Mouse (Mus musculus): ENCODE results near the gene Arhgap40. TPM values are rescaled to one million over a fixed set of nuclear protein-coding genes. Genes with fewer than 3 reads are reported as not detected.

Arhgap40 gene
- total and polyA plus RNA-seq, 3 experiments: not detected

DNA sequence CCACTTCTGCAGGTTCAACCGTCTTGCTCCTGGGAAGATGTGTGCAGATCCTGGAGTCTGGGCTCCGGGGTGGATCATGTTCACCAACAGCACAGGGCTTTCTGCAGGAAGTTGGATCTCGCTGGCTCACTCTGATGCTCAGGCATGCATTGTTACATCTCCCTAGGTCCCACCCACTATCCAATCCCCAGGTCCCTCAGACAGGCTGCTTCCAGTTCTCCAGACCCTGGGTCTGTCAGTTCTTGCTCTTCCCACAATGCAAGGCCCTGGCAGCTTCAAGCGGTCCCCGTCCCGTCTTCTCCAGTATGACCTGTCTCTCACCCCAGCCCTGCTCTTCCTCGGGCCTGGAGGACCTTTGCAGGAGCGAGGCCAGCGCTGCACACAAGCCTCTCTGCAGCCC, 48.2 kb downstream of the Arhgap40 start:
- dilution Hi-C loops (cut with MboI; ENCODE audit: extremely low pct_ligation_motif_present, extremely low pct_unique_long_range_greater_than_20kb, low sequenced_read_pairs): no loop called here

GRCm38 (mm10) chr2:158561371-158562144, 49.0 kb downstream of the Arhgap40 start:
- H3K4me3 ChIP-seq (replicated peaks in 1 of 3; ENCODE audit: low read depth in 2 of 3, low read length in 2 of 3, poor library complexity in 1 of 3): no peak overlapping the region
- in situ Hi-C loops (cut with MboI; ENCODE audit: low pct_ligation_motif_present, low pct_unique_long_range_greater_than_20kb, low sequenced_read_pairs) (no loop called here), dilution Hi-C loops (cut with MboI; ENCODE audit: extremely low pct_ligation_motif_present, extremely low pct_unique_long_range_greater_than_20kb, low sequenced_read_pairs) (no loop called here)
- H3K9me3 ChIP-seq (replicated peaks; ENCODE audit: low read length): peaks cover 14% of the 10 kb centered on the region
- DNase-seq (ENCODE audit: extremely low read depth): no peak
- H3K9ac ChIP-seq (ENCODE audit: insufficient read depth, low read depth): no peak overlapping the region
- H3K27me3 ChIP-seq (replicated peaks): peaks cover 84% of the 10 kb centered on the region
- H3K36me3 ChIP-seq (replicated peaks in 1 of 2; ENCODE audit: control insufficient read depth in 1 of 2, insufficient read depth in 1 of 2, low read length in 1 of 2): no peaks in the 10 kb centered on the region
- no peaks in the 10 kb centered on the region for H3K4me1 ChIP-seq (ENCODE audit: control insufficient read depth in 1 of 2, insufficient read depth in 2 of 2)
- H3K27ac ChIP-seq (ENCODE audit: insufficient read depth, low read depth): no peak overlapping the region
- H3K79me2 ChIP-seq (replicated peaks; ENCODE audit: control insufficient read depth, extremely low read depth, insufficient read depth, poor library complexity, severe bottlenecking): no peaks in the 10 kb centered on the region
- TF ChIP-seq POLR2A (IDR thresholded peaks at IDR 0.05; ENCODE audit: low read depth, low read length) (no peak), IRF4 (IDR thresholded peaks at IDR 0.05; ENCODE audit: low read depth, low read length) (no peak), ZNF384 (IDR thresholded peaks at IDR 0.05; ENCODE audit: low read depth, low read length) (no peak), NRF1 (IDR thresholded peaks at IDR 0.05; ENCODE audit: low read depth, low read length) (no peak), TBP (conservative IDR thresholded peaks at IDR 0.05; ENCODE audit: low read depth, low read length) (no peak), RCOR1 (conservative IDR thresholded peaks at IDR 0.05; ENCODE audit: low read depth, low read length) (no peak), USF1 (IDR thresholded peaks at IDR 0.05; ENCODE audit: low read depth, low read length) (no peak), RAD21 (IDR thresholded peaks at IDR 0.05; ENCODE audit: low read depth, low read length) (no peak), SMC3 (IDR thresholded peaks at IDR 0.05; ENCODE audit: low read depth, low read length) (no peak), MAX (IDR thresholded peaks at IDR 0.05; ENCODE audit: low read length) (no peak), SIN3A (IDR thresholded peaks at IDR 0.05; ENCODE audit: low read length) (no peak), BHLHE40 (IDR thresholded peaks at IDR 0.05; ENCODE audit: low read depth, low read length) (no peak), PAX5 (IDR thresholded peaks at IDR 0.05; ENCODE audit: low read length) (no peak), E2F4 (IDR thresholded peaks at IDR 0.05; ENCODE audit: insufficient replicate concordance, low read depth, low read length) (no peak), JUND (conservative IDR thresholded peaks at IDR 0.05; ENCODE audit: low read depth, low read length) (no peak), MAZ (IDR thresholded peaks at IDR 0.05; ENCODE audit: low read depth, low read length) (no peak), CHD1 (IDR thresholded peaks at IDR 0.05; ENCODE audit: low read depth, low read length) (no peak), UBTF (IDR thresholded peaks at IDR 0.05; ENCODE audit: low read depth, low read length) (no peak)
- H3K4me2 ChIP-seq (ENCODE audit: insufficient read depth, low read depth, poor library complexity, severe bottlenecking): no peak overlapping the region

More for the DNA sequence above, 48.2 kb downstream of the Arhgap40 start:
- Histone ChIP-seq H3K79me2 (replicated peaks; ENCODE audit: control insufficient read depth, extremely low read depth, insufficient read depth, poor library complexity, severe bottlenecking) (no peaks in the 10 kb centered on the region), H3K27me3 (replicated peaks) (peaks cover 76% of the 10 kb centered on the region), H3K4me1 (ENCODE audit: control insufficient read depth in 1 of 2, insufficient read depth in 2 of 2) (no peaks in the 10 kb centered on the region), H3K4me3 (replicated peaks in 1 of 3; ENCODE audit: low read depth in 2 of 3, low read length in 2 of 3, poor library complexity in 1 of 3) (no peak overlapping the region), H3K36me3 (replicated peaks in 1 of 2; ENCODE audit: control insufficient read depth in 1 of 2, insufficient read depth in 1 of 2, low read length in 1 of 2) (no peaks in the 10 kb centered on the region), H3K27ac (ENCODE audit: insufficient read depth, low read depth) (no peak overlapping the region), H3K4me2 (ENCODE audit: insufficient read depth, low read depth, poor library complexity, severe bottlenecking) (no peak overlapping the region), H3K9ac (ENCODE audit: insufficient read depth, low read depth) (no peak overlapping the region), H3K9me3 (replicated peaks; ENCODE audit: low read length) (peaks cover 17% of the 10 kb centered on the region)
- in situ Hi-C loops (cut with MboI; ENCODE audit: low pct_ligation_motif_present, low pct_unique_long_range_greater_than_20kb, low sequenced_read_pairs): no loop called here
- TF ChIP-seq BHLHE40 (IDR thresholded peaks at IDR 0.05; ENCODE audit: low read depth, low read length): no peak
- no peak for TF ChIP-seq MEF2A (IDR thresholded peaks at IDR 0.05; ENCODE audit: borderline replicate concordance, low read depth, low read length)
- no peak for TF ChIP-seq EP300 (IDR thresholded peaks at IDR 0.05; ENCODE audit: low read length)
- TF ChIP-seq SIN3A (IDR thresholded peaks at IDR 0.05; ENCODE audit: low read length): no peak
- TF ChIP-seq CHD2 (IDR thresholded peaks at IDR 0.05; ENCODE audit: low read length): no peak
- TF ChIP-seq GABPA (IDR thresholded peaks at IDR 0.05; ENCODE audit: insufficient replicate concordance, low read depth, low read length): no peak
- TF ChIP-seq MXI1 (IDR thresholded peaks at IDR 0.05; ENCODE audit: low read depth, low read length): no peak
- TF ChIP-seq RAD21 (IDR thresholded peaks at IDR 0.05; ENCODE audit: low read depth, low read length): no peak
- no peak for TF ChIP-seq ETS1 (conservative IDR thresholded peaks at IDR 0.05; ENCODE audit: low read depth, low read length)
- no peak for TF ChIP-seq NELFE (IDR thresholded peaks at IDR 0.05; ENCODE audit: low read depth, low read length)
- no peak for TF ChIP-seq POLR2A (IDR thresholded peaks at IDR 0.05; ENCODE audit: low read depth, low read length)
- no peak for TF ChIP-seq NRF1 (IDR thresholded peaks at IDR 0.05; ENCODE audit: low read depth, low read length)
- TF ChIP-seq MYC (IDR thresholded peaks at IDR 0.05; ENCODE audit: low read depth, low read length): no peak
- no peak for TF ChIP-seq JUND (conservative IDR thresholded peaks at IDR 0.05; ENCODE audit: low read depth, low read length)
- no peak for DNase-seq (ENCODE audit: extremely low read depth)

Data from CH12.LX (cell line).